ENCODE assay signal across 11 mouse cellular contexts in genomic region chr1:131274725-131275539, GRCm38 (mm10). TPM values are rescaled to one million over a fixed set of nuclear protein-coding genes. Genes with fewer than 3 reads are reported as not detected.
DNase-seq lines count a peak whose midpoint lies in the region; ATAC-seq and TF ChIP-seq lines count a peak whose summit lies in the region.
"Had no signal": no experiment of that assay in that cellular context is flagged by ENCODE, and none has a peak within 500 bp of the region (broad histone marks: within the 10 kb centered on the region; RNA-seq: fewer than 3 reads in every experiment).

No protein-coding gene starts in this region.

- H3K9me3 ChIP-seq in lung, embryonic 15.5 days: no peaks in the 10 kb centered on the region
- H3K9me3 ChIP-seq in kidney, embryonic 15.5 days (replicated peaks): no peaks in the 10 kb centered on the region
- no peaks in the 10 kb centered on the region for H3K9me3 ChIP-seq in liver, postnatal 0 days (ENCODE audit: low read length)
- H3K9me3 ChIP-seq in midbrain, embryonic 16.5 days (replicated peaks; ENCODE audit: control insufficient read depth, low read length, poor library complexity, severe bottlenecking): no peaks in the 10 kb centered on the region
- H3K9me3 ChIP-seq: midbrain, embryonic 13.5 days had no signal

- peaks cover 21% of the 10 kb centered on the region for H3K4me1 ChIP-seq in lung, embryonic 15.5 days
- H3K4me1 ChIP-seq in lung, adult 2 months (ENCODE audit: control insufficient read depth, insufficient read depth, low read length): no peaks in the 10 kb centered on the region; the same call in 1 of the 2 replicates
- H3K4me1 ChIP-seq in kidney, embryonic 15.5 days: peaks cover 32% of the 10 kb centered on the region
- peaks cover 31% of the 10 kb centered on the region for H3K4me1 ChIP-seq in liver, postnatal 0 days (ENCODE audit: insufficient read depth)
- no peaks in the 10 kb centered on the region for H3K4me1 ChIP-seq in midbrain, embryonic 16.5 days (ENCODE audit: control insufficient read depth, insufficient read depth, low read length)

- no peak for ATAC-seq in lung, embryonic 15.5 days (ENCODE audit: borderline replicate concordance, extremely low read depth, low FRiP score, low TSS enrichment)
- ATAC-seq in kidney, embryonic 15.5 days (replicated peaks; ENCODE audit: low FRiP score): 0 out of 2 replicates have a peak, but pooled peaks have one; percentile 5
- ATAC-seq in liver, postnatal 0 days: peak; percentile 86
- ATAC-seq in midbrain, embryonic 16.5 days: no peak
- ATAC-seq: midbrain, embryonic 13.5 days had no signal

- H3K36me3 ChIP-seq in lung, embryonic 15.5 days: no peaks in the 10 kb centered on the region
- no peaks in the 10 kb centered on the region for H3K36me3 ChIP-seq in kidney, embryonic 15.5 days
- peaks cover 5% of the 10 kb centered on the region; the same call in 1 of the 2 replicates for H3K36me3 ChIP-seq in liver, postnatal 0 days (replicated peaks; ENCODE audit: insufficient read depth, low read length)
- no peaks in the 10 kb centered on the region for H3K36me3 ChIP-seq in midbrain, embryonic 16.5 days (ENCODE audit: control insufficient read depth, insufficient read depth, low read length)
- H3K36me3 ChIP-seq: midbrain, embryonic 13.5 days had no signal

- TF ChIP-seq EP300 in liver, postnatal 0 days (IDR thresholded peaks at IDR 0.05; ENCODE audit: low read depth): no peak

- TF ChIP-seq CTCF in lung, adult 2 months (IDR thresholded peaks at IDR 0.05; ENCODE audit: insufficient read depth, low read length): no peak
- peak; percentile 30; the same call in 1 of the 2 replicates for TF ChIP-seq CTCF in liver, postnatal 0 days (IDR thresholded peaks at IDR 0.05; ENCODE audit: low read depth)

- DNase-seq in adrenal gland, adult (ENCODE audit: inconsistent age in 2 of 2, low spot score in 1 of 2): peak; percentile 58 to 60
- DNase-seq in adrenal gland, postnatal 4 days (ENCODE audit: low spot score in 2 of 2): no peak
- DNase-seq in lung, adult 2 months: no peak
- peak; percentile 66 for DNase-seq in liver, postnatal 0 days
- DNase-seq in cerebellum, adult 9-11 months: no peak
- DNase-seq: cerebellum, adult 8-10 months had no signal

- no peaks in the 10 kb centered on the region for H3K27me3 ChIP-seq in lung, embryonic 15.5 days
- 0 out of 2 replicates have a peak, but pooled peaks cover 4% of the 10 kb centered on the region for H3K27me3 ChIP-seq in kidney, embryonic 15.5 days
- H3K27me3 ChIP-seq in liver, postnatal 0 days (ENCODE audit: insufficient read depth, low read length): no peaks in the 10 kb centered on the region
- H3K27me3 ChIP-seq in midbrain, embryonic 16.5 days (ENCODE audit: control insufficient read depth, insufficient read depth, low read depth, low read length): no peaks in the 10 kb centered on the region
- H3K27me3 ChIP-seq: midbrain, embryonic 13.5 days had no signal

- WGBS in lung, embryonic 15.5 days: 29% methylated on average over 22 of the region's 22 CpGs
- WGBS in lung, adult 2 months: 53% methylated on average over 22 of the region's 22 CpGs
- WGBS in kidney, embryonic 15.5 days: 43% methylated on average over 22 of the region's 22 CpGs
- 40% methylated on average over 22 of the region's 22 CpGs for WGBS in liver, postnatal 0 days (ENCODE audit: insufficient replicate concordance)
- 54% methylated on average over 22 of the region's 22 CpGs for WGBS in midbrain, embryonic 16.5 days

- no peak overlapping the region for H3K4me3 ChIP-seq in lung, embryonic 15.5 days
- H3K4me3 ChIP-seq in lung, adult 2 months (replicated peaks; ENCODE audit: extremely low read depth, low read depth, low read length): no peak overlapping the region
- no peak overlapping the region for H3K4me3 ChIP-seq in kidney, embryonic 15.5 days (replicated peaks)
- H3K4me3 ChIP-seq in liver, postnatal 0 days (ENCODE audit: low read depth, low read length): peak overlapping the region; percentile 40; the same call in 1 of the 2 replicates
- H3K4me3 ChIP-seq in midbrain, embryonic 16.5 days (ENCODE audit: low read depth, low read length): no peak overlapping the region
- H3K4me3 ChIP-seq: midbrain, embryonic 13.5 days had no signal

- H3K27ac ChIP-seq in lung, embryonic 15.5 days: no peak overlapping the region
- H3K27ac ChIP-seq in kidney, embryonic 15.5 days: 0 out of 2 replicates have a peak overlapping the region, but pooled peaks have one; percentile 11
- peak overlapping the region; percentile 89 for H3K27ac ChIP-seq in liver, postnatal 0 days (ENCODE audit: low read depth)
- H3K27ac ChIP-seq in midbrain, embryonic 16.5 days (ENCODE audit: low read length): no peak overlapping the region
- H3K27ac ChIP-seq: midbrain, embryonic 13.5 days had no signal

- H3K4me2 ChIP-seq in lung, embryonic 15.5 days: peak overlapping the region; percentile 23; the same call in 1 of the 2 replicates
- 0 out of 2 replicates have a peak overlapping the region, but pooled peaks have one; percentile 17 for H3K4me2 ChIP-seq in kidney, embryonic 15.5 days
- peak overlapping the region; percentile 71 for H3K4me2 ChIP-seq in liver, postnatal 0 days (ENCODE audit: low read depth, low read length)
- no peak overlapping the region for H3K4me2 ChIP-seq in midbrain, embryonic 16.5 days (ENCODE audit: low read length)
- H3K4me2 ChIP-seq: midbrain, embryonic 13.5 days had no signal

- TF ChIP-seq POLR2A in lung, adult 2 months (IDR thresholded peaks at IDR 0.05; ENCODE audit: borderline replicate concordance, extremely low read depth, low read depth, low read length): no peak

- no peak overlapping the region for H3K9ac ChIP-seq in lung, embryonic 15.5 days
- H3K9ac ChIP-seq in kidney, embryonic 15.5 days: no peak overlapping the region
- 0 out of 2 replicates have a peak overlapping the region, but pooled peaks have one; percentile 12 for H3K9ac ChIP-seq in liver, postnatal 0 days (replicated peaks)
- H3K9ac ChIP-seq in midbrain, embryonic 16.5 days (ENCODE audit: low read depth, low read length): no peak overlapping the region
- H3K9ac ChIP-seq: midbrain, embryonic 13.5 days had no signal

RNA-seq across cellular contexts. Expression of gene Ikbke, which starts 4.5 kb away (rescaled TPM):
- 10 to 100 TPM; 19.5 to 20.0 TPM for total RNA-seq in adrenal gland, postnatal 4 days (2021)
- 2.9 and 4.0 TPM in 2 replicates for polyA plus RNA-seq in lung, embryonic 15.5 days (2015; fragmentation: Nextera tagmentation; extraction: Ambion mirVana)
- polyA plus RNA-seq in lung, adult 2 months (2012; rRNA removed): 9.6 and 15.3 TPM in 2 replicates
- 3.2 and 4.0 TPM in 2 replicates for polyA plus RNA-seq in kidney, embryonic 15.5 days (2015; fragmentation: Nextera tagmentation; extraction: Ambion mirVana)
- polyA plus RNA-seq in liver, postnatal 0 days (2015; fragmentation: Nextera tagmentation; extraction: Ambion mirVana): 3.9 and 4.4 TPM in 2 replicates
- 0.73 and 0.77 TPM in 2 replicates for polyA plus RNA-seq in midbrain, embryonic 16.5 days (2015; fragmentation: Nextera tagmentation; extraction: Ambion mirVana)
- polyA plus RNA-seq: erythroblast, embryonic 14.5 days had no signal

RNA-seq across cellular contexts. Expression of gene Rassf5, which starts 29.9 kb away (rescaled TPM):
- total RNA-seq in adrenal gland, postnatal 4 days (2021): 10 to 100 TPM; 11.1 to 14.1 TPM
- 4.2 and 6.5 TPM in 2 replicates for polyA plus RNA-seq in lung, embryonic 15.5 days (2015; fragmentation: Nextera tagmentation; extraction: Ambion mirVana)
- polyA plus RNA-seq in lung, adult 2 months (2012; rRNA removed): 18.9 and 19.1 TPM in 2 replicates
- polyA plus RNA-seq in kidney, embryonic 15.5 days (2015; fragmentation: Nextera tagmentation; extraction: Ambion mirVana): 2.8 and 2.9 TPM in 2 replicates
- 7.7 and 8.0 TPM in 2 replicates for polyA plus RNA-seq in liver, postnatal 0 days (2015; fragmentation: Nextera tagmentation; extraction: Ambion mirVana)
- 3.4 and 4.0 TPM in 2 replicates for polyA plus RNA-seq in midbrain, embryonic 16.5 days (2015; fragmentation: Nextera tagmentation; extraction: Ambion mirVana)
- polyA plus RNA-seq: erythroblast, embryonic 14.5 days had no signal

Comparison
In these comparisons a context has a peak if more than half of its experiments do, and no peak if none do; other contexts are left out.
1. DNase-seq: peak in adrenal gland, adult (2 of 2) and liver, postnatal 0 days (single experiment); none in adrenal gland, postnatal 4 days (0 of 2), lung, adult 2 months (single experiment) and cerebellum, adult 9-11 months (single experiment).
2. ATAC-seq: peak in kidney, embryonic 15.5 days (single experiment) and liver, postnatal 0 days (single experiment); none in lung, embryonic 15.5 days (single experiment) and midbrain, embryonic 16.5 days (single experiment).
3. H3K27ac ChIP-seq: peak in kidney, embryonic 15.5 days (single experiment) and liver, postnatal 0 days (single experiment); none in lung, embryonic 15.5 days (single experiment) and midbrain, embryonic 16.5 days (single experiment).